Mouse (Mus musculus): ENCODE results near the gene Cyb5rl. TPM values are rescaled to one million over a fixed set of nuclear protein-coding genes. Genes with fewer than 3 reads are reported as not detected.

Cyb5rl gene
- total and polyA plus RNA-seq, 2 experiments from 2014 or later: 5.6 to 20.5 TPM

DNA sequence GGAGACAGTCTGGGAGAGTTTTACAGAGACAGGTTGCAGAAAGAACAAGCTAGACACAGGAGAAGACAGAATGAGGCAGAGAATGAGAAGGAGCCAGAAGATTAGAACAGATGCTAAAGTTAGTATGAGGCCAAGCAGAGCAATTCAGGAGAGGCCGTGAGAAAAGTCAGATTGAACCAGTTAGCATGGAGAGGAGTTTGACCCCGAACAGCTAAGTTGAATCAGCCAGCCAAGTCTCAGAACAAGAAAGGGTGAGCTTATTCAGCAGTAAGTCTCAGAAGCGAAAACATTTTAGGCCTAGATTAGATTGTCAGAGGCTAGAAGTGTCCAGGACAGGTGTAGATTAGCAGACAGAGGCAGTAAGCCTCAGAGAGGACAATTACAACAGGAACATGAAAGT is 69.7 kb downstream of the Cyb5rl start:
- Histone ChIP-seq H3K9ac (replicated peaks; ENCODE audit: low read length, poor library complexity, severe bottlenecking) (no peak overlapping the region), H3K36me3 (ENCODE audit: insufficient read depth, low read length) (no peaks in the 10 kb centered on the region), H3K27ac (ENCODE audit: low read depth, low read length) (no peak overlapping the region), H3K4me2 (ENCODE audit: low read depth, low read length, poor library complexity, severe bottlenecking) (no peak overlapping the region), H3K27me3 (ENCODE audit: insufficient read depth, low read length) (no peaks in the 10 kb centered on the region), H3K4me3 (ENCODE audit: low read depth, low read length) (no peak overlapping the region), H3K4me1 (ENCODE audit: insufficient read depth, low read length) (peaks cover 4% of the 10 kb centered on the region; the same call in 1 of the 2 replicates), H3K9me3 (ENCODE audit: low read length) (no peaks in the 10 kb centered on the region)
- ATAC-seq (ENCODE audit: low FRiP score) (no peak), DNase-seq (ENCODE audit: low spot score) (no peak)
- no peak for TF ChIP-seq CTCF (IDR thresholded peaks at IDR 0.05)
- 53% methylated on average over 3 of the region's 3 CpGs for WGBS

Other genes starting within 250 kb of the Cyb5rl start
- gene Ssbp3, start 156.3 kb upstream of the Cyb5rl start, total RNA-seq (2014; rRNA removed): 172 and 176 TPM in 2 replicates
- 110 and 126 TPM in 2 replicates for gene Ssbp3, start 156.3 kb upstream of the Cyb5rl start, polyA plus RNA-seq (2015; fragmentation: Nextera tagmentation; extraction: Ambion mirVana)
- 51.7 and 53.3 TPM in 2 replicates for gene Mrpl37, start 120 bp upstream of the Cyb5rl start, total RNA-seq (2014; rRNA removed)
- 71.5 and 76.7 TPM in 2 replicates for gene Mrpl37, start 120 bp upstream of the Cyb5rl start, polyA plus RNA-seq (2015; fragmentation: Nextera tagmentation; extraction: Ambion mirVana)
- 0.22 TPM in 1 of 2 replicates, not detected in the other for gene Cdcp2, start 29.9 kb downstream of the Cyb5rl start, total RNA-seq (2014; rRNA removed)
- 0.06 and 0.12 TPM in 2 replicates for gene Cdcp2, start 29.9 kb downstream of the Cyb5rl start, polyA plus RNA-seq (2015; fragmentation: Nextera tagmentation; extraction: Ambion mirVana)
- gene Tmem59, start 111.4 kb downstream of the Cyb5rl start, total RNA-seq (2014; rRNA removed): 127 and 153 TPM in 2 replicates
- 338 and 347 TPM in 2 replicates for gene Tmem59, start 111.4 kb downstream of the Cyb5rl start, polyA plus RNA-seq (2015; fragmentation: Nextera tagmentation; extraction: Ambion mirVana)
- 8.1 and 12.1 TPM in 2 replicates for gene Tceanc2, start 112.1 kb downstream of the Cyb5rl start, total RNA-seq (2014; rRNA removed)
- 21.3 and 33.4 TPM in 2 replicates for gene Tceanc2, start 112.1 kb downstream of the Cyb5rl start, polyA plus RNA-seq (2015; fragmentation: Nextera tagmentation; extraction: Ambion mirVana)
- not detected in 2 replicates for gene Ldlrad1, start 142.2 kb downstream of the Cyb5rl start, total RNA-seq (2014; rRNA removed)
- not detected in 2 replicates for gene Ldlrad1, start 142.2 kb downstream of the Cyb5rl start, polyA plus RNA-seq (2015; fragmentation: Nextera tagmentation; extraction: Ambion mirVana)
- gene Lrrc42, start 186.5 kb downstream of the Cyb5rl start, total RNA-seq (2014; rRNA removed): 15.0 and 16.3 TPM in 2 replicates
- 35.5 and 36.3 TPM in 2 replicates for gene Lrrc42, start 186.5 kb downstream of the Cyb5rl start, polyA plus RNA-seq (2015; fragmentation: Nextera tagmentation; extraction: Ambion mirVana)
- 10.6 and 12.8 TPM in 2 replicates for gene Hspb11, start 186.6 kb downstream of the Cyb5rl start, total RNA-seq (2014; rRNA removed)
- gene Hspb11, start 186.6 kb downstream of the Cyb5rl start, polyA plus RNA-seq (2015; fragmentation: Nextera tagmentation; extraction: Ambion mirVana): 29.7 and 33.2 TPM in 2 replicates
- gene Dio1, start 240.2 kb downstream of the Cyb5rl start, total RNA-seq (2014; rRNA removed): not detected in 2 replicates
- not detected in 2 replicates for gene Dio1, start 240.2 kb downstream of the Cyb5rl start, polyA plus RNA-seq (2015; fragmentation: Nextera tagmentation; extraction: Ambion mirVana)
- 53.3 and 58.5 TPM in 2 replicates for gene Yipf1, start 247.4 kb downstream of the Cyb5rl start, total RNA-seq (2014; rRNA removed)
- 58.9 and 60.8 TPM in 2 replicates for gene Yipf1, start 247.4 kb downstream of the Cyb5rl start, polyA plus RNA-seq (2015; fragmentation: Nextera tagmentation; extraction: Ambion mirVana)